Mouse (Mus musculus) lung, adult 2 months (tissue): Measurements from ENCODE around the gene Adgra1.

Source experiments
- CTCF ChIP-seq: fragments of 200-500 bp; IDR thresholded peaks from 2 replicates; pipeline ENCODE4 v1.5.1; 2011; ENCODE audit warnings: mild to moderate bottlenecking, low read length, control low read depth; ENCODE audit not compliant: insufficient read depth
- POLR2A ChIP-seq: fragments of 200-500 bp; IDR thresholded peaks from 2 replicates; pipeline ENCODE4 v1.6.1; 2011; ENCODE audit warnings: low read depth, mild to moderate bottlenecking, control low read depth, low read length, borderline replicate concordance; ENCODE audit errors: extremely low read depth

GRCm38 (mm10) chr7:139850152-139850551, 16.2 kb downstream of the Adgra1 start:
- no peak for TF ChIP-seq POLR2A
- no peak for TF ChIP-seq CTCF
